Mouse (Mus musculus) layer of hippocampus, postnatal 36 days (tissue): ENCODE data around the gene Sh3bp4. TPM values are rescaled to one million over a fixed set of nuclear protein-coding genes. Genes with fewer than 3 reads are reported as not detected.

Experiments
- DNase-seq, 2 experiments: peaks; one replicate each; pipeline ENCODE4 v3.0.0; 2022
- total RNA-seq, 2 experiments: library from RNA; stranded (reverse); gene quantifications; 2 replicates each; pipeline ENCODE4 v1.2.3; 2021

Gene Sh3bp4
- total RNA-seq, 2 experiments from 2014 or later, result 23.8 to 24.0 TPM

GRCm38 (mm10) chr1:89071371-89072142, 1.3 kb downstream of the Sh3bp4 start:
- DNase-seq, result no peak

GRCm38 (mm10) chr1:89072143-89072990, 2.2 kb downstream of the Sh3bp4 start:
- DNase-seq, result no peak

- no peak for DNase-seq
Measured at GRCm38 (mm10) chr1:89073291-89073846, 3.2 kb downstream of the Sh3bp4 start.

- no peak for DNase-seq
Measured at GRCm38 (mm10) chr1:89074678-89075077, 4.5 kb downstream of the Sh3bp4 start.

GRCm38 (mm10) chr1:89075120-89075519, 4.9 kb downstream of the Sh3bp4 start:
- DNase-seq, result no peak

- DNase-seq, result no peak
Measured at GRCm38 (mm10) chr1:89076777-89077176, 6.6 kb downstream of the Sh3bp4 start.

GRCm38 (mm10) chr1:89078240-89078639, 8.0 kb downstream of the Sh3bp4 start:
- DNase-seq, result no peak

- no peak for DNase-seq
Measured at GRCm38 (mm10) chr1:89078730-89079129, 8.5 kb downstream of the Sh3bp4 start.

GRCm38 (mm10) chr1:89079239-89079638, 9.0 kb downstream of the Sh3bp4 start:
- no peak for DNase-seq

GRCm38 (mm10) chr1:89080371-89080770, 10.2 kb downstream of the Sh3bp4 start:
- DNase-seq, result no peak

GRCm38 (mm10) chr1:89080795-89081194, 10.6 kb downstream of the Sh3bp4 start:
- no peak for DNase-seq

- no peak for DNase-seq
Measured at GRCm38 (mm10) chr1:89081371-89081770, 11.2 kb downstream of the Sh3bp4 start.

- DNase-seq, result no peak
Measured at GRCm38 (mm10) chr1:89082171-89082882, 12.1 kb downstream of the Sh3bp4 start.

- DNase-seq, result no peak
Measured at GRCm38 (mm10) chr1:89086575-89087153, 16.4 kb downstream of the Sh3bp4 start.

GRCm38 (mm10) chr1:89088144-89088543, 17.9 kb downstream of the Sh3bp4 start:
- DNase-seq, result no peak

- no peak for DNase-seq
Measured at GRCm38 (mm10) chr1:89088748-89089288, 18.6 kb downstream of the Sh3bp4 start.

- no peak for DNase-seq
Measured at GRCm38 (mm10) chr1:89089821-89090600, 19.8 kb downstream of the Sh3bp4 start.

GRCm38 (mm10) chr1:89090676-89091075, 20.5 kb downstream of the Sh3bp4 start:
- no peak for DNase-seq

GRCm38 (mm10) chr1:89092019-89092418, 21.8 kb downstream of the Sh3bp4 start:
- no peak for DNase-seq

GRCm38 (mm10) chr1:89092442-89092991, 22.3 kb downstream of the Sh3bp4 start:
- peak; percentile 57 to 62 for DNase-seq

- DNase-seq, result no peak
Measured at GRCm38 (mm10) chr1:89093696-89094095, 23.5 kb downstream of the Sh3bp4 start.
